Mouse (Mus musculus) kidney, embryonic 14.5 days (tissue): ENCODE data around the gene Ncs1. TPM values are rescaled to one million over a fixed set of nuclear protein-coding genes. Genes with fewer than 3 reads are reported as not detected.

Experiments used
- ATAC-seq: fragments of 200-750 bp; cut with Nextera tagmentation; 2 replicates; pipeline ENCODE4 v1.8.0; 2017; ENCODE audit warnings: moderate number of reproducible peaks, mild to moderate bottlenecking, moderate TSS enrichment, moderate library complexity; ENCODE audit not compliant: low FRiP score, low TSS enrichment
- H3K27ac ChIP-seq: fragments of 300-500 bp; sonication (generic); 2 replicates; pipeline ENCODE4 v1.5.1; 2014; ENCODE audit warnings: low read depth, mild to moderate bottlenecking, low read length, moderate library complexity, mixed read lengths
- H3K27me3 ChIP-seq: fragments of 300-500 bp; sonication (generic); 2 replicates; pipeline ENCODE4 v1.6.1; 2014; ENCODE audit warnings: mild to moderate bottlenecking, low read length; ENCODE audit not compliant: control insufficient read depth, insufficient read depth
- H3K36me3 ChIP-seq: fragments of 300-500 bp; sonication (generic); 2 replicates; pipeline ENCODE4 v1.6.1; 2014; ENCODE audit warnings: low read length, mixed read lengths; ENCODE audit not compliant: control insufficient read depth, insufficient read depth
- H3K4me1 ChIP-seq: fragments of 300-500 bp; sonication (generic); 2 replicates; pipeline ENCODE4 v1.6.1; 2014; ENCODE audit warnings: low read length, mixed read lengths; ENCODE audit not compliant: control insufficient read depth, insufficient read depth
- H3K4me2 ChIP-seq: fragments of 300-500 bp; sonication (generic); replicated peaks from 2 replicates; pipeline ENCODE4 v1.6.1; 2014; ENCODE audit warnings: low read depth, mild to moderate bottlenecking, low read length
- H3K4me3 ChIP-seq: fragments of 300-500 bp; sonication (generic); 2 replicates; pipeline ENCODE4 v1.5.1; 2014; ENCODE audit warnings: mild to moderate bottlenecking, low read length
- H3K9ac ChIP-seq: fragments of 300-500 bp; sonication (generic); 2 replicates; pipeline ENCODE4 v1.6.1; 2014; ENCODE audit warnings: low read depth, mild to moderate bottlenecking, low read length, moderate library complexity
- H3K9me3 ChIP-seq: fragments of 300-500 bp; sonication (generic); 2 replicates; pipeline ENCODE4 v1.6.1; 2016; ENCODE audit warnings: low read length; ENCODE audit not compliant: control insufficient read depth
- WGBS: fragments of 180-500 bp; shearing (Covaris S2); extraction: QIAGEN DNeasy Blood & Tissue Kit; methylation state at CpG from one replicate; pipeline ENCODE4 v1.1.7; 2014; 5-methylcytosine and 5-hydroxymethylcytosine counted together
- polyA plus RNA-seq: library from polyadenylated mRNA; unstranded; fragments of >200 nt; fragmentation: Nextera tagmentation; extraction: Ambion mirVana; gene quantifications from 2 replicates; pipeline ENCODE4 v1.2.1, GENCODE M21; 2014

The Ncs1 gene
- polyA plus RNA-seq, 1 experiment from 2014 or later = 57.0 TPM

- Histone ChIP-seq H3K36me3 (peaks cover 4% of the 10 kb centered on the region; the same call in 1 of the 2 replicates), H3K27ac (no peak overlapping the region), H3K4me1 (no peaks in the 10 kb centered on the region), H3K4me2 (peak overlapping the region; percentile 49), H3K9me3 (no peaks in the 10 kb centered on the region), H3K4me3 (no peak overlapping the region), H3K9ac (no peak overlapping the region), H3K27me3 (no peaks in the 10 kb centered on the region)
- ATAC-seq = no peak
- WGBS = 50% methylated on average over 4 of the region's 4 CpGs
These were observed 53.2 kb downstream of the Ncs1 start for GRCm38 (mm10) chr2:31298814-31299213.

DNA sequence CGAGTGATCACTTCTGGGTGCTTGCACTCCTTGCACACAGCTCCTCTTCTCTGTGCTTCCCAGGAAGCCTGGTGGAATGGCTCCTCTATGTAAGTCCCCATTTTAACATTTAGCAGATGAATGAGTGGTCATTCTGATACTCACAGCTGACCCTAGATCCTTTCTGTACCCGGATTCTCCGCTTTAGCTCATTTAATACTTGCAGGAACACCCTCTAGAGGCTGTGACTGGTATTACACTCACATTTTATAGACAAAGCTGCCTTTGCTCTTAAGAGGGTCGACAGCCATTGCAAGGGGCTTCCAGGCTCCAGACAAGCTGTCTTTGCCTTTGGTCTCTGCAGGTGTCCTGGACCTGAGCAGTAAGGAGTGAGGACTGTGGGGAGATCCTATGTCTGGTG lies 53.6 kb downstream of the Ncs1 start:
- no peak for ATAC-seq
- no peaks in the 10 kb centered on the region for H3K27me3 ChIP-seq
- no peak overlapping the region for H3K27ac ChIP-seq
- H3K4me3 ChIP-seq = no peak overlapping the region
- no peaks in the 10 kb centered on the region for H3K4me1 ChIP-seq
- H3K4me2 ChIP-seq = no peak overlapping the region
- no peak overlapping the region for H3K9ac ChIP-seq
- no peaks in the 10 kb centered on the region; the same call in 1 of the 2 replicates for H3K36me3 ChIP-seq
- 20% methylated on average over 4 of the region's 4 CpGs for WGBS
- H3K9me3 ChIP-seq = no peaks in the 10 kb centered on the region

- H3K9ac ChIP-seq = no peak overlapping the region
- no peak for ATAC-seq
- no peaks in the 10 kb centered on the region for H3K27me3 ChIP-seq
- no peak overlapping the region for H3K4me3 ChIP-seq
- 77% methylated on average over 10 of the region's 10 CpGs for WGBS
- H3K36me3 ChIP-seq = no peaks in the 10 kb centered on the region
- no peaks in the 10 kb centered on the region for H3K9me3 ChIP-seq
- no peaks in the 10 kb centered on the region for H3K4me1 ChIP-seq
- no peak overlapping the region for H3K4me2 ChIP-seq
- no peak overlapping the region for H3K27ac ChIP-seq
These were observed 54.4 kb downstream of the Ncs1 start for GRCm38 (mm10) chr2:31299996-31300395.

- no peak for ATAC-seq
- no peak overlapping the region for H3K4me3 ChIP-seq
- H3K9ac ChIP-seq = no peak overlapping the region
- 75% methylated on average over 9 of the region's 9 CpGs for WGBS
- no peaks in the 10 kb centered on the region for H3K9me3 ChIP-seq
- H3K27me3 ChIP-seq = no peaks in the 10 kb centered on the region
- no peak overlapping the region for H3K4me2 ChIP-seq
- H3K36me3 ChIP-seq = no peaks in the 10 kb centered on the region
- no peak overlapping the region for H3K27ac ChIP-seq
- no peaks in the 10 kb centered on the region for H3K4me1 ChIP-seq
These were observed 57.6 kb downstream of the Ncs1 start for GRCm38 (mm10) chr2:31303177-31303576.

DNA sequence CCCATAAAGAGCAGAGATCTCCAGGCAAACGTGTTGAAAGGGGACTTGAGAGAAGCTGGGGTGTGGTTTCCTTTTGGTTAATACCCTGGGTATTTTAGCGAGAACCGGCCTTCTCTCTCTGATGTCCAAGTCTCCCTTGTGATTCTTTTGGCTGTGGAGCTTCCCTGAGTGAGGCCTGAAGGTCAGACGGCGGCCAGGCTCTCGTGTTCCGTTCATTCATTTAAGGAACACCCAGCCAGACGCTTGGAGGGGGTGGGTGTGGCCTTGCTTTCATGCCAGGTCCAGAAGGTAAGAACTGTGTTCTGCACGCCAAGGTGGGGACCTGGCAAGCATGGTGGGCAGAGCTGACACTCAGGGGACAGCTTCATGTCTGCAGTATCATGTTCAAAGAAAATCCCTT lies 58.6 kb downstream of the Ncs1 start:
- H3K4me1 ChIP-seq = no peaks in the 10 kb centered on the region
- no peak overlapping the region for H3K9ac ChIP-seq
- no peaks in the 10 kb centered on the region for H3K9me3 ChIP-seq
- no peak overlapping the region for H3K27ac ChIP-seq
- no peak overlapping the region for H3K4me3 ChIP-seq
- ATAC-seq = no peak
- no peak overlapping the region for H3K4me2 ChIP-seq
- H3K36me3 ChIP-seq = no peaks in the 10 kb centered on the region
- WGBS = 64% methylated on average over 9 of the region's 9 CpGs
- H3K27me3 ChIP-seq = no peaks in the 10 kb centered on the region

DNA sequence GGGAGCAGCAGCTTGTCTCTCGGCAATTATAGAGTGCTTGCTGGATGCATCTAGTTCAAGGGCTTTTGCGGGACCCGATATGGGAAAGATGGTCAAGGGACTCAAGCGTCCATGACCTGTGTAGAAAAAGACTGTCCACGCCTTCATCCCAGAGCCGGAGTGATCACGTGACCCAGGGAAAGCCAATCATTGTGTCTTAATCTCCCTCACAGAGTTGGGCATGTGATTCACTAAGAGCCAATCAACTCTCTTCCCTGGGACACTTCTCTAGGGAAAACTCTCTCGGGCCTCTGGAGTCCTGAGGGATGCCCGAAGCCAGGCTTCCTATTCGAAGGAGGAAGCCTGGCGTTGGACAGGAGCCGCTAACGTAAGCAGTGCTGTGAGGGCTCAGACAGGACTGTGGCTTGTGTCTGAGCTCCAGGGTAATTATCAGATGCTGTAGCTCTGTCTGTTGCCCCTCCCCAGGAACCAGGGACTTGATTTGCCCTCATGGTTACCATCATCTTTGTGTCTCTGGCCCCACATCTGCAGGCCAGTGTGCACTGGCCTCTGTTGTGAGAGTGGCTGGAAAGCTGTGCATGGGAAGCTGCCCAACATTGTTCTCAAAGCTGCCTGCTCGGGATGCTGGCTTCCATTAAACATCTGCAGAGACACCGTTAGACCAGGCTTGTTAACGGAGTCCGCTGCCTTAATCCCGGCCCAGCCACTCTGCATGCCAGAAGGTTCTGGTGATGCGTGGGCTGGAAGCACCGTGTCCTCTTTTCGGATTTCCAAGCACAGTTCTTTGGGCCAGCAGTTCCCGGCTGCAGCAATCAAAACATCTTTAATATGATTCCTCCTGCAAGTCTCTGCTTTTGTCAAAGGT lies 59.4 kb downstream of the Ncs1 start:
- H3K4me2 ChIP-seq = no peak overlapping the region
- no peak overlapping the region for H3K27ac ChIP-seq
- no peak for ATAC-seq
- no peaks in the 10 kb centered on the region for H3K36me3 ChIP-seq
- 81% methylated on average over 22 of the region's 22 CpGs for WGBS
- no peaks in the 10 kb centered on the region for H3K9me3 ChIP-seq
- H3K4me1 ChIP-seq = no peaks in the 10 kb centered on the region
- H3K9ac ChIP-seq = no peak overlapping the region
- H3K4me3 ChIP-seq = no peak overlapping the region
- H3K27me3 ChIP-seq = no peaks in the 10 kb centered on the region

DNA sequence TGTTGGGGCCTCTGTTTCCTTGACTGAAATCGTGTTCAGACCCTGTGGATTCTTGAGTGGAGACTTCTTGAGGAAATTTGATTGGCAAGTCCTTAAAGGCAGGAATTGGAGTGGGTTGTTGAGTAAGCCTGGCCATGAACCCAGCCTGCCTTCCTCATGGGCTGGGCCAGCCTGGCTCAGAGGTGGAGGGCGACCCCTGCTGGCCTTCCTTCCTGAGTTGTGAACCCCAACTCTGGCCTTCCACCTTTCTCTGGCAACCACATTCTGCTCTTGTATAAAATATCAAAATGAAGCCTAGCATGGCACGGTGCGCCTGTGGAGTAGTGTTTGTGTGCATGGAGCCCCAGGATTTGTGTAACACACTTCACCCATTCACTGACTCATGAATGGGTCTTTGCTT lies 60.1 kb downstream of the Ncs1 start:
- no peak for ATAC-seq
- H3K4me3 ChIP-seq = no peak overlapping the region
- H3K4me1 ChIP-seq = no peaks in the 10 kb centered on the region
- no peak overlapping the region for H3K4me2 ChIP-seq
- no peaks in the 10 kb centered on the region for H3K27me3 ChIP-seq
- 46% methylated on average over 4 of the region's 4 CpGs for WGBS
- no peaks in the 10 kb centered on the region for H3K9me3 ChIP-seq
- H3K36me3 ChIP-seq = no peaks in the 10 kb centered on the region
- no peak overlapping the region for H3K9ac ChIP-seq
- no peak overlapping the region for H3K27ac ChIP-seq

- no peak overlapping the region for H3K9ac ChIP-seq
- no peaks in the 10 kb centered on the region for H3K36me3 ChIP-seq
- no peak for ATAC-seq
- no peak overlapping the region for H3K4me3 ChIP-seq
- WGBS = 79% methylated on average over 4 of the region's 4 CpGs
- H3K27me3 ChIP-seq = peaks cover 9% of the 10 kb centered on the region
- H3K4me2 ChIP-seq = no peak overlapping the region
- no peaks in the 10 kb centered on the region for H3K9me3 ChIP-seq
- no peaks in the 10 kb centered on the region for H3K4me1 ChIP-seq
- H3K27ac ChIP-seq = no peak overlapping the region
These were observed 62.6 kb downstream of the Ncs1 start for GRCm38 (mm10) chr2:31308257-31308656.

GRCm38 (mm10) chr2:31309549-31309948 lies 63.9 kb downstream of the Ncs1 start:
- ATAC-seq = no peak
- no peak overlapping the region for H3K9ac ChIP-seq
- H3K36me3 ChIP-seq = no peaks in the 10 kb centered on the region
- no peak overlapping the region for H3K27ac ChIP-seq
- no peak overlapping the region for H3K4me2 ChIP-seq
- no peaks in the 10 kb centered on the region for H3K9me3 ChIP-seq
- H3K4me3 ChIP-seq = no peak overlapping the region
- H3K4me1 ChIP-seq = peaks cover 4% of the 10 kb centered on the region
- WGBS = 33% methylated on average over 15 of the region's 15 CpGs
- H3K27me3 ChIP-seq = peaks cover 22% of the 10 kb centered on the region
